Mouse (Mus musculus) bone marrow macrophage, adult 2 months (primary cell): ENCODE results near the gene Ecm1. TPM values are rescaled to one million over a fixed set of nuclear protein-coding genes. Genes with fewer than 3 reads are reported as not detected.
A peak's percentile ranks its signal among the peaks of the same experiment; 100 is the strongest.

Experiments used
- H3K27ac ChIP-seq: 2 replicates; pipeline ENCODE4 v1.5.1; 2012; ENCODE audit warnings: low read depth, low read length; ENCODE audit not compliant: insufficient read depth
- H3K4me1 ChIP-seq: 2 replicates; pipeline ENCODE4 v1.6.1; 2012; ENCODE audit warnings: low read length; ENCODE audit not compliant: control insufficient read depth, insufficient read depth
- H3K4me3 ChIP-seq: 2 replicates; pipeline ENCODE4 v1.5.1; 2012; ENCODE audit warnings: mild to moderate bottlenecking, low read length, moderate library complexity; ENCODE audit not compliant: insufficient read depth
- CTCF ChIP-seq: IDR thresholded peaks from 2 replicates; pipeline ENCODE4 v1.5.1; 2012; ENCODE audit warnings: low read depth, mild to moderate bottlenecking, low read length, moderate library complexity
- POLR2A ChIP-seq: IDR thresholded peaks from 2 replicates; pipeline ENCODE4 v1.6.1; 2012; ENCODE audit warnings: mild to moderate bottlenecking, low read depth, low read length, borderline replicate concordance
- polyA plus RNA-seq: library from polyadenylated mRNA; stranded (reverse); fragments of >200 nt; gene quantifications from 2 replicates; pipeline ENCODE4 v1.2.4, GENCODE M21; 2012; ENCODE audit not compliant: missing spikeins, insufficient read depth, insufficient read length

Gene Ecm1
- polyA plus RNA-seq, 1 experiment = 155 TPM

DNA sequence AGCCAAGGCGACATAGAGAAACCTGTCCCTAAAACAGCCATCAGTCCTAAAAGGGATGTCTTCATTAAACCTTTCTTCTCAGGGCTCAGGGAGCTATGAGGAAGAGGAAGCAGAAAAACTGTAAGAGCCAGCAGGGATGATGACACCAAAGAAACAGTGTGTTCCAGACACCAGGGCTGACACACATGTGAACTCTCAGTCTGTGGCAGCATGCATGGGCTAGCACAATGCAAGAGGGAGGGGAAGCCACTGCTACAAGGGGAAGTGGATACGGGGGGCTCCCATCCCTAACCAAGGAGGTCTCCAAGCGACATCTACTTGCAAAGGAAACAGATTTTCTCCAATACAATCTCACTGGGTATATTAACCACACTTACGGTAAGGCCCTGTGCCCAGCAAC is 33.1 kb downstream of the Ecm1 start:
- 0 out of 2 replicates have a peak overlapping the region, but pooled peaks have one; percentile 9 for H3K27ac ChIP-seq
- TF ChIP-seq CTCF = no peak
- TF ChIP-seq POLR2A = no peak
- H3K4me3 ChIP-seq = no peak overlapping the region
- H3K4me1 ChIP-seq = peaks cover 32% of the 10 kb centered on the region

- Histone ChIP-seq H3K4me1 (peaks cover 28% of the 10 kb centered on the region), H3K4me3 (no peak overlapping the region), H3K27ac (no peak overlapping the region)
- no peak for TF ChIP-seq CTCF
- TF ChIP-seq POLR2A = no peak
These were observed 34.8 kb downstream of the Ecm1 start for GRCm38 (mm10) chr3:95704612-95705011.

DNA sequence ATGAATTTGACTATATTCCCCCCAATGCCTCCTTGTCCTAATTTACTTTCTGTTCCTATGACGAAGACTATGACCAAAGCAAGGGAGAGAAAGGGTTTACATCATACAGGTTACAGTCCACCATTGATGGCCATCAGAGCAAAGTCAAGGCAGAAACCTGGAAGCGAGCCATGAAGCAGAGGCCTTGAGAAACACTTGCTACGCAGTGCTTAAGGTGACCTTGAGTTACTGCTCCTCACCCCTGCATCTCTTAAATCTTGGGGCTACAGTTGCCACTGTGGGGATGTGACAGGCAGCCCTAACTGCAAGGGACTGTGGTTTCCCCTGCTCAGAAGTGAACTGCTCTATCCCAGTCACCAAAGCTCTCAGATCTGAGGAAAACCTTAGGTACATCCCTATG is 36.1 kb downstream of the Ecm1 start:
- TF ChIP-seq POLR2A (no peak), CTCF (no peak)
- H3K4me1 ChIP-seq = peaks cover 25% of the 10 kb centered on the region
- H3K4me3 ChIP-seq = no peak overlapping the region
- H3K27ac ChIP-seq = no peak overlapping the region

GRCm38 (mm10) chr3:95701877-95702540 is 37.4 kb downstream of the Ecm1 start:
- H3K27ac ChIP-seq = no peak overlapping the region

DNA sequence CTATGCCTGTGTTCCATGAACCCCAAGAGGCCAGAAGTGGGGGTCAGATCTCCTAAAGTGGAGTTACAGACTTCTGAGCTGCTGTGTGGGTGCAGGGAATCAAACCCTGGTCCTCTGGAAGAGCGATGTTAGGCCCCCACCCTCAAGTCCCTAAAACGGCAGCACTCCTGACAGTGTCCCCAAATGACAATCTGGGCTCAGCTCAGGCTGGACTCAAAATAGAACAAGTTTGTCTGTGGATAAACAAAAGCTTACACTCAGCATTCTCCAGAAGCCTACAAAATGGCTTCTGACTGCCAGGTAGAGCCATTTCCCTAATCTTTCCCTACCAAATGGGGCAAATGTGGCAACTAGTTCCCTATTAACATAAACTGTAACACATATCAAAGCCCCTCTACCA is 38.3 kb downstream of the Ecm1 start:
- Histone ChIP-seq H3K27ac (no peak overlapping the region), H3K4me1 (peaks cover 8% of the 10 kb centered on the region), H3K4me3 (no peak overlapping the region)
- TF ChIP-seq CTCF (no peak), POLR2A (no peak)

More at GRCm38 (mm10) chr3:95701877-95702540, 37.4 kb downstream of the Ecm1 start:
- no peak for TF ChIP-seq CTCF
- no peak for TF ChIP-seq POLR2A
- H3K4me1 ChIP-seq = peaks cover 14% of the 10 kb centered on the region
- H3K4me3 ChIP-seq = no peak overlapping the region

- no peak for TF ChIP-seq CTCF
- TF ChIP-seq POLR2A = no peak
- Histone ChIP-seq H3K4me3 (no peak overlapping the region), H3K27ac (no peak overlapping the region), H3K4me1 (peaks cover 8% of the 10 kb centered on the region; the same call in 1 of the 2 replicates)
These were observed 39.1 kb downstream of the Ecm1 start for GRCm38 (mm10) chr3:95700233-95700681.

DNA sequence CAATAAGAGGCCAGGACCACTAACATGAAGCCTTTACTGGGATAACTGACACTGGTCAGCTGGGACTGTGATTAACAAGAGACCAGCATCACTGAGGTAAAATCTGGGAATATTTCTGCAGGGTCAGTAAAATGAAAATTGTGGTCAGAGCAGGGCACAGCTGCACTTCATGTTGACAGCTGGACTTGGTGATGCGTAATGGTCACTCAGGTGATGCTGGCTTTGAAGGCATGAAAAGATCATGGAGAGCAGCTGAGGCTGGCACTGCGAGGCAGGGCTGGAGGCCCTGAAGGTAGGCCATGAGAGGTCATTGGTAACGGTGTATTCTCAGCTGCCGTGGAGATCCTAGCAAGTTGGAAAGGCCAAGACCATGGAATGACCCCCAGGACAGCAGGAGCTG is 41.1 kb downstream of the Ecm1 start:
- TF ChIP-seq CTCF = no peak
- peaks cover 26% of the 10 kb centered on the region for H3K4me1 ChIP-seq
- H3K4me3 ChIP-seq = no peak overlapping the region
- H3K27ac ChIP-seq = no peak overlapping the region

DNA sequence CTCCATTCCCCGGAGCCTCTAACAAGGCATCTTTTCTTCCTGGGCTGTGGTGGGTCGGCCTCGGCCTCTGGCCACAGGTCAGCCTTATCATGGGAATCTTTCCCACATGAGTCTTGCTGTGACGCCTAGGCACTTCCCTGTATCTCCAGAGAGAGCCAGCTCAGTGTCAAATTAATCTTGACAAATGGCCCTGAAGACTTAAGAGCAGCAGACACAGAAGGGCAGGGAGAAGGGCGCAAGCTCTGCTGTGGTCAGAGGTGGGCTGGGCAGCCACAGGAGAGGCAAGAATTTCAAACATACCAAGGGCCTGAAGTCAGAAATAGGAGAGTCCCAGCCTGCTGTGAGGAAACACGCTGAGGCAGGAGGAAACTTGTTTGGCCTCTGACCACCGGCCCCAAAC is 43.0 kb downstream of the Ecm1 start:
- H3K4me3 ChIP-seq = no peak overlapping the region
- peaks cover 30% of the 10 kb centered on the region for H3K4me1 ChIP-seq
- TF ChIP-seq POLR2A (no peak), CTCF (no peak)
- no peak overlapping the region for H3K27ac ChIP-seq

- TF ChIP-seq CTCF (no peak), POLR2A (no peak)
- Histone ChIP-seq H3K4me1 (peaks cover 28% of the 10 kb centered on the region), H3K4me3 (no peak overlapping the region), H3K27ac (no peak overlapping the region)
These were observed 43.6 kb downstream of the Ecm1 start for GRCm38 (mm10) chr3:95695796-95696195.

DNA sequence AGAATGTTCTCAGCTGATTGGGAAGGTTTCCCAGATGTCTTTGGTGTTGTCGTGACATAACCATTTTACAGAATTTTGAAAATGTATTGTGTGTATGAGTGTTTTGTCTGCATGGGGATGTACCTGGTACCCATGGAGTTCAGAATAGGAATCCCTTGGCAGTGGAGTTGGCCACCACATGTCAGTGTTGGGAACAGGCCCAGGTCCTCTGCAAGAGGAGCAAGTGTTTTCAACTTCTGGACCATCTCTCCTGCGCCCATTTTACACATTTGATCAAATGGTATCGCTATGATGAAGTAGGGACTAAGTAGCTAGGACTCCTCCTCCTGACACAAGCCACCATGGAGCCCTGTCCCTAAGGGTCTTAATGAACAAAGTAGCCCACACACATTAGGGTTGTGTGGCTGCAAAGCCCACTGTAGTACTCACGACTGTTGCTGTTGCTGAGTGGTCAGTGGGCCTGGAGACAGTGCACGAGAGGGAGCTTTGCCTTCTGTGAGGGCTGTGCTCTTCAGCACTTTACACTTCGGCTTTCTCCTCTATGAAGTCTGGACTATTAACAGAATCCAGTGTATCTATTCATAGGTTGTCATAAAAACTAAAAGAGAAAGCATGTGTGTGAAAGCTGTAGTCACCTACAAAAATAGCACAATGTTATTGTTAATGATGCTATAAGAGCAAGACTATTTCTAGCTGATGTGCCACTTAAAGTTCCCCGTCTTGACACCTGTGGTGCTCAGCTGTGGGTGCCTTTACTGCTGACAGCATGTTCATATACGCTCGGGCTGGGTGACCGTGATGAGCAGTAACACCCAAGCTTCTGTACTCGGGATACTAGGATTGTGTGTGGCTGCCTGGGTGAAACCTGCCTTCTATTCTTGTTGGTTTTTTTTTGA is 44.3 kb downstream of the Ecm1 start:
- TF ChIP-seq POLR2A = no peak
- TF ChIP-seq CTCF = no peak
- H3K4me1 ChIP-seq = peaks cover 28% of the 10 kb centered on the region
- no peak overlapping the region for H3K27ac ChIP-seq
- no peak overlapping the region for H3K4me3 ChIP-seq
